Mouse (Mus musculus) neutrophil, adult 5-6 weeks (primary cell): ENCODE measurements at regions not wholly inside any gene's neighbourhood (a gene's known extent, or its start where the extent isn't known, plus 50 kb on each side); places are given as distances from the start of the nearest gene placed in this dataset.
"Not testable (repeated sequence)": the region's sequence is repeated elsewhere in the genome, so short reads cannot be mapped to it uniquely, and the experiment has no call there.

Experiments
- ATAC-seq: fragments of 151-379, 151-347 bp; 2 replicates; pipeline ENCODE4 v1.8.0; 2017; ENCODE audit warnings: mild to moderate bottlenecking, moderate TSS enrichment; ENCODE audit not compliant: insufficient number of reproducible peaks, poor library complexity, low FRiP score, severe bottlenecking; ENCODE audit errors: extremely low read depth

GRCm38 (mm10) chr13:5570386-5570785, 290.9 kb upstream of the Klf6 start:
- no peak for ATAC-seq

GRCm38 (mm10) chr13:5576568-5576967, 284.7 kb upstream of the Klf6 start:
- ATAC-seq = no peak

- not testable (repeated sequence) for ATAC-seq
Measured at GRCm38 (mm10) chr13:5583681-5584080, 277.6 kb upstream of the Klf6 start.

- ATAC-seq = no peak
Measured at GRCm38 (mm10) chr13:5587196-5587595, 274.1 kb upstream of the Klf6 start.

GRCm38 (mm10) chr13:5591286-5591685, 270.0 kb upstream of the Klf6 start:
- ATAC-seq = no peak

GRCm38 (mm10) chr13:5591837-5592555, 269.3 kb upstream of the Klf6 start:
- 0 out of 2 replicates have a peak, but pooled peaks have one; percentile 6 for ATAC-seq

GRCm38 (mm10) chr13:5592556-5593061, 268.7 kb upstream of the Klf6 start:
- ATAC-seq = no peak

- ATAC-seq = no peak
Measured at GRCm38 (mm10) chr13:5601648-5602047, 259.6 kb upstream of the Klf6 start.

- no peak for ATAC-seq
Measured at GRCm38 (mm10) chr13:5603905-5604596, 257.2 kb upstream of the Klf6 start.

GRCm38 (mm10) chr13:5605418-5605817, 255.9 kb upstream of the Klf6 start:
- no peak for ATAC-seq

GRCm38 (mm10) chr13:5607462-5607861, 253.8 kb upstream of the Klf6 start:
- no peak for ATAC-seq

GRCm38 (mm10) chr13:5614186-5614737, 247.0 kb upstream of the Klf6 start:
- ATAC-seq = no peak

- ATAC-seq = peak; percentile 74
Measured at GRCm38 (mm10) chr13:5614833-5615232, 246.4 kb upstream of the Klf6 start.

- no peak for ATAC-seq
Measured at GRCm38 (mm10) chr13:5615327-5615726, 246.0 kb upstream of the Klf6 start.

- ATAC-seq = no peak
Measured at GRCm38 (mm10) chr13:5628124-5628523, 233.2 kb upstream of the Klf6 start.

GRCm38 (mm10) chr13:5634960-5635359, 226.3 kb upstream of the Klf6 start:
- ATAC-seq = peak; percentile 41; the same call in 1 of the 2 replicates

- ATAC-seq = no peak
Measured at GRCm38 (mm10) chr13:5641743-5642510, 219.4 kb upstream of the Klf6 start.

- ATAC-seq = no peak
Measured at GRCm38 (mm10) chr13:5648276-5648675, 213.0 kb upstream of the Klf6 start.

GRCm38 (mm10) chr13:5657556-5657955, 203.7 kb upstream of the Klf6 start:
- no peak for ATAC-seq
